Mouse (Mus musculus) G1E (cell line): ENCODE results near the gene Timm13.
A peak's percentile ranks its signal among the peaks of the same experiment; 100 is the strongest.

Experiments
- CTCF ChIP-seq: IDR thresholded peaks from 2 replicates; pipeline ENCODE4 v1.5.1; 2012; ENCODE audit warnings: low read depth, low read length, inconsistent platforms, mixed read lengths
- GATA2 ChIP-seq: IDR thresholded peaks from 2 replicates; pipeline ENCODE4 v1.6.1; 2012; ENCODE audit warnings: low read depth, low read length, inconsistent platforms, borderline replicate concordance

- TF ChIP-seq CTCF: peak; percentile 0; the same call in 1 of the 2 replicates
- no peak for TF ChIP-seq GATA2
These were observed 28.8 kb upstream of the Timm13 start, which contains the start of gene Gadd45b for GRCm38 (mm10) chr10:80929299-80930226.
